Mouse (Mus musculus) midbrain, postnatal 0 days (tissue): ENCODE data around the gene Atp6v1fnb. TPM values are rescaled to one million over a fixed set of nuclear protein-coding genes. Genes with fewer than 3 reads are reported as not detected.
A peak's percentile ranks its signal among the peaks of the same experiment; 100 is the strongest.

ENCODE experiments used
- ATAC-seq: fragments of 200-750 bp; cut with Nextera tagmentation; 2 replicates; pipeline ENCODE4 v1.8.0; 2017; ENCODE audit warnings: moderate number of reproducible peaks, mild to moderate bottlenecking, moderate TSS enrichment, moderate library complexity; ENCODE audit not compliant: low FRiP score
- DNase-seq: peaks from one replicate; pipeline ENCODE4 v3.0.0-alpha.2; 2015; ENCODE audit warnings: low spot score
- H3K27ac ChIP-seq: fragments of 300-500 bp; sonication (generic); 2 replicates; pipeline ENCODE4 v1.5.1; 2014; ENCODE audit warnings: low read depth, mild to moderate bottlenecking, low read length, mixed read lengths
- H3K27me3 ChIP-seq: fragments of 300-500 bp; sonication (generic); 2 replicates; pipeline ENCODE4 v1.6.1; 2014; ENCODE audit warnings: low read length, control low read depth, mixed read lengths; ENCODE audit not compliant: insufficient read depth
- H3K36me3 ChIP-seq: fragments of 300-500 bp; sonication (generic); 2 replicates; pipeline ENCODE4 v1.6.1; 2014; ENCODE audit warnings: low read length, control low read depth, mixed read lengths; ENCODE audit not compliant: insufficient read depth
- H3K4me1 ChIP-seq: fragments of 300-500 bp; sonication (generic); 2 replicates; pipeline ENCODE4 v1.6.1; 2014; ENCODE audit warnings: mild to moderate bottlenecking, control low read depth, antibody characterized with exemption, low read length, mixed read lengths; ENCODE audit not compliant: insufficient read depth
- H3K4me2 ChIP-seq: fragments of 300-500 bp; sonication (generic); 2 replicates; pipeline ENCODE4 v1.6.1; 2014; ENCODE audit warnings: low read depth, mild to moderate bottlenecking, low read length, mixed read lengths; ENCODE audit not compliant: poor library complexity, severe bottlenecking
- H3K4me3 ChIP-seq: fragments of 300-500 bp; sonication (generic); 2 replicates; pipeline ENCODE4 v1.5.1; 2014; ENCODE audit warnings: low read depth, mild to moderate bottlenecking, low read length, moderate library complexity
- H3K9ac ChIP-seq: fragments of 300-500 bp; sonication (generic); replicated peaks from 2 replicates; pipeline ENCODE4 v1.6.1; 2014; ENCODE audit warnings: mild to moderate bottlenecking, low read length, moderate library complexity, mixed read lengths; ENCODE audit not compliant: poor library complexity, severe bottlenecking
- H3K9me3 ChIP-seq: fragments of 300-500 bp; sonication (generic); 2 replicates; pipeline ENCODE4 v1.6.1; 2016; ENCODE audit warnings: low read length, control low read depth
- CTCF ChIP-seq: IDR thresholded peaks from 2 replicates; pipeline ENCODE4 v1.5.1; 2016; ENCODE audit warnings: antibody characterized with exemption, mild to moderate bottlenecking
- WGBS: fragments of 180-500 bp; shearing (Covaris S2); extraction: QIAGEN DNeasy Blood & Tissue Kit; methylation state at CpG from one replicate; pipeline ENCODE4 v1.1.7; 2014; 5-methylcytosine and 5-hydroxymethylcytosine counted together
- polyA plus RNA-seq: library from polyadenylated mRNA; unstranded; fragments of >200 nt; fragmentation: Nextera tagmentation; extraction: Ambion mirVana; gene quantifications from 2 replicates; pipeline ENCODE4 v1.2.1, GENCODE M21; 2015
- total RNA-seq: library from RNA; depleted of rRNA; stranded (reverse); fragments of >200 nt; gene quantifications from 2 replicates; pipeline ENCODE4 v1.2.3, GENCODE M21; 2014

Gene Atp6v1fnb
- total and polyA plus RNA-seq, 2 experiments from 2014 or later = 0.32 TPM; not detected in 1

DNA sequence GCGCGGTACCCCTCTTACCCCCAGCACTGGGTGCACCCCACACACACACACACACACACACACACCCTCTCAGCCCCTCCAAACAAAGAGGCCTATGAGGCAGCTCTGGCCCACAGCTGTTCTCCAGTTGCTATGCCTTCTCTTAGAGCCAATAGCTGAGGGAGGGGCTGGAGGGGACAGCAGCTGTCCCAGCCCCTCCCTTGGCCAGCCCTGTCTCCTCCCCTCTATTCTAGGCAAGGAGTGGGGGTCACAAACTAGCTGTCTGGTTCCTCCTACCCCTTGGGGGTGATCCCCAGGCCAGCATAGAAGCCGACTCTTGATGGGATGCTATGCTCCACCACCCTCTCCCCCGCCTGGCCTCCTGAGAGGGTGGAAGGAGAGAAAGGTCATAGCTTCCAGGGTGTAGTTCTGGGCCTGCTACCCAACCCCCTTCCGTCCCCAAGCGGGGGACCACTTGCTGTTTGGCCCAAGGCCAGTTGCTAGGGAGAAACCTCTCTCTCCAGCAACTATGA, 35.2 kb upstream of the Atp6v1fnb start:
- Histone ChIP-seq H3K9ac (no peak overlapping the region), H3K27me3 (peaks cover 33% of the 10 kb centered on the region), H3K36me3 (no peaks in the 10 kb centered on the region), H3K4me2 (peak overlapping the region; percentile 12; the same call in 1 of the 2 replicates), H3K4me1 (0 out of 2 replicates have a peak, but pooled peaks cover 2% of the 10 kb centered on the region), H3K27ac (no peak overlapping the region), H3K9me3 (no peaks in the 10 kb centered on the region), H3K4me3 (no peak overlapping the region)
- 7% methylated on average over 6 of the region's 6 CpGs for WGBS
- ATAC-seq (peak; percentile 31), DNase-seq (peak; percentile 64)
- TF ChIP-seq CTCF = no peak

DNA sequence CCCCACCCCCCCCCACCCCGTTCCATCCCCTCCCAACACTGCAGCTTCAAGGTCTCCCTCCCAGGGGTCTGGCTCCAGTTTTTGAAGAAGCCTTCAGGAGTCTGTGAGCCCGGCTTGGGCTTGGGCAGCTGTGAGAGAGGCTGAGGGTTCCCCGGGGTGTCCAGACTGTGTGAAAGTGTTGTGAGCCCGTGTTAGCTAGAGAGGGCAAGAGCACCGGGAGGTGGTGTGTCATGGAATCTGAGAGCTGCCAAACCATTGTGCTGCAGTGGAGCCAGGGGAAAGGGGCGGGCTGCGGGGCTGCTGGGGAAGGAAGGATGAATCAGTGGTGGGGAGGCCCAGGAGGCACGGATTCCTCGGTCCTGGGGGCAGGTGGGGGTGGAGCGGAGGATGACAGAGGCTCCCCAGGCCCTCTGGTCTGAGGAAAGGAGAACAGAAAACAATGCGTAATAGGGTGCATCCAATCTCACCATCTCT, 34.7 kb upstream of the Atp6v1fnb start:
- Histone ChIP-seq H3K36me3 (no peaks in the 10 kb centered on the region), H3K4me3 (no peak overlapping the region), H3K9ac (no peak overlapping the region), H3K4me1 (0 out of 2 replicates have a peak, but pooled peaks cover 2% of the 10 kb centered on the region), H3K4me2 (no peak overlapping the region), H3K27me3 (peaks cover 33% of the 10 kb centered on the region), H3K9me3 (no peaks in the 10 kb centered on the region), H3K27ac (0 out of 2 replicates have a peak overlapping the region, but pooled peaks have one; percentile 19)
- ATAC-seq (peak; percentile 41; the same call in 1 of the 2 replicates), DNase-seq (peak; percentile 59)
- no peak for TF ChIP-seq CTCF
- 3% methylated on average over 11 of the region's 11 CpGs for WGBS

DNA sequence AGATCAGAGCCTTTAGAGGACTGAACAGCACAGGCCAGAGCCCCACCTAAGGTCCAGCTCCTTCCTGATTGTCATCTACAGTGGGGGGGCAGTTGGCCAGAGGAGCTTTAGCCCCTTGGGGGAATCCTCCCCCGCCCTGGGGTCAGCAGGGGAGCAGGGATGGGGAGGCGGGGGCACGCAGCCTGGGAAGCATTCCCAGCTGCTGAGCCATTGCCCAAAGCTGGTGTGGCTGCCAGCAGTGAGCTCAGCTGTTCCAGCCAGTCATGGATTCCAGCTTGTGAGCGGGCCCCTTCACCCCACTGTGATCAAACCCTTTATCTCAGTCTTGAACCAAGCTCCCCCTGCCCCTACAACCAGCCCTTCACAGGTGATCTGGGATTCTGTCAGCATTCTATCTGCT, 32.0 kb upstream of the Atp6v1fnb start:
- ATAC-seq = no peak
- 70% methylated on average over 4 of the region's 4 CpGs for WGBS

DNA sequence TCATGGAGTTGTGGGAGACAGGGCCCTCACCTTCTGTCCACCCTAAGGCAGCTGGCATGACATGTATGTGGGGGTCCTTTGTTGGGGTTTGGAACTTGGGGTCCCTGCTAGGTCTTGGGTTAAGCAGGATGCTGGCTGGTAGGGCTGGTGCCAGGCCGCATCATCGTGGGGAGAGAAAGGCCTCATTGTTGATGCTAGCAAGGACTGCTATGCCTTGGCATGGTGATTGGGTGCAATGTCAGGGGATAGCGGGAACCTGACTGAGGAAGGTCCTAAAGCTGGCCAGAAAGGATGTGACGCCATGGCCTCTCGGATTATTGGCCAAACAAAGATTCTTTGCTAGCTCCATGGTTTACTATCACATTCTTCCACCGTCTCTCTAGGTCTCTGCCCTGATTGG, 31.4 kb upstream of the Atp6v1fnb start:
- H3K27ac ChIP-seq = no peak overlapping the region
- no peaks in the 10 kb centered on the region for H3K36me3 ChIP-seq
- peaks cover 7% of the 10 kb centered on the region; the same call in 1 of the 2 replicates for H3K27me3 ChIP-seq
- no peak overlapping the region for H3K9ac ChIP-seq
- ATAC-seq (no peak), DNase-seq (no peak)
- H3K9me3 ChIP-seq = no peaks in the 10 kb centered on the region
- no peak overlapping the region for H3K4me2 ChIP-seq
- H3K4me1 ChIP-seq = 0 out of 2 replicates have a peak, but pooled peaks cover 2% of the 10 kb centered on the region
- no peak for TF ChIP-seq CTCF
- 81% methylated on average over 6 of the region's 6 CpGs for WGBS
- no peak overlapping the region for H3K4me3 ChIP-seq

More for the DNA sequence above, 32.0 kb upstream of the Atp6v1fnb start:
- Histone ChIP-seq H3K4me1 (0 out of 2 replicates have a peak, but pooled peaks cover 2% of the 10 kb centered on the region), H3K4me2 (no peak overlapping the region), H3K27ac (no peak overlapping the region), H3K36me3 (no peaks in the 10 kb centered on the region), H3K9ac (no peak overlapping the region), H3K4me3 (no peak overlapping the region), H3K27me3 (peaks cover 12% of the 10 kb centered on the region), H3K9me3 (no peaks in the 10 kb centered on the region)
- no peak for DNase-seq
- no peak for TF ChIP-seq CTCF

DNA sequence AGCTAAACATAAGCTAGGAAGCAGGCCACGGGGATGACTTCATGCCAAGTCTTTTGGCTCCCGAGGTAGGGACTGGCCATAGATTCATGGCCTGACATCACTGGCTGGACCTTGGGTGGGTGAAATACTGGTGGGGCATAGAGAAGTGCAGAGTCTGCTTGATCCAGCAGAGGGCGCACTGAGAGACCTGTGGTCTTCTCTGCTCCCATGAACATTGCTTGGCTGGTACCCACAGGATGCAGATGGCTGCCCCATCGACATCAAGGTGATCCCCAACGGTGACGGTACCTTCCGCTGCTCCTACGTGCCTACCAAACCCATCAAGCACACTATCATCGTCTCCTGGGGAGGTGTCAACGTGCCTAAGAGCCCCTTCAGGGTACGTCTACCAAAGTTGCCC, 26.5 kb upstream of the Atp6v1fnb start:
- H3K9ac ChIP-seq = no peak overlapping the region
- TF ChIP-seq CTCF = peak; percentile 61
- DNase-seq = no peak
- no peak overlapping the region for H3K4me3 ChIP-seq
- no peak for ATAC-seq
- no peaks in the 10 kb centered on the region for H3K36me3 ChIP-seq
- no peaks in the 10 kb centered on the region for H3K27me3 ChIP-seq
- 73% methylated on average over 11 of the region's 11 CpGs for WGBS
- no peak overlapping the region for H3K27ac ChIP-seq
- no peaks in the 10 kb centered on the region for H3K4me1 ChIP-seq
- no peak overlapping the region for H3K4me2 ChIP-seq
- no peaks in the 10 kb centered on the region for H3K9me3 ChIP-seq

DNA sequence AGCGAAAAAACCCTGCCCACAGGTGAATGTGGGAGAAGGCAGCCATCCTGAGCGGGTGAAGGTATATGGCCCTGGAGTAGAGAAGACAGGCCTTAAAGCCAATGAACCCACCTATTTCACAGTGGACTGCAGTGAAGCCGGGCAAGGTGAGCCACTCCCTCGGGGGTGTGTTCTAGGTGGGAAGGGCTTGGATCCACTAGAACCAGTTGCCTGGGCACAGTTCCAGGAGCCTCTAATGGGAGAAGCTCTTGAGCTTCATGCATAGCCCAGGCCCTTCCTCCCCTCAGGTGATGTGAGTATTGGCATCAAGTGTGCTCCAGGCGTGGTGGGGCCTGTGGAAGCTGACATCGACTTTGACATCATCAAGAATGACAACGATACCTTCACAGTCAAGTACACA, 25.9 kb upstream of the Atp6v1fnb start:
- no peak for ATAC-seq
- 97% methylated on average over 7 of the region's 7 CpGs for WGBS
- TF ChIP-seq CTCF = no peak
- no peak for DNase-seq
- Histone ChIP-seq H3K4me1 (no peaks in the 10 kb centered on the region), H3K27ac (no peak overlapping the region), H3K4me2 (no peak overlapping the region), H3K36me3 (no peaks in the 10 kb centered on the region), H3K9me3 (no peaks in the 10 kb centered on the region), H3K9ac (no peak overlapping the region), H3K27me3 (no peaks in the 10 kb centered on the region), H3K4me3 (no peak overlapping the region)
